Mouse (Mus musculus) testis, adult 2 months (tissue): ENCODE results near the gene Fis1. TPM values are rescaled to one million over a fixed set of nuclear protein-coding genes. Genes with fewer than 3 reads are reported as not detected.

Source experiments
- H3K27ac ChIP-seq: fragments of 200-500 bp; 2 replicates; pipeline ENCODE4 v1.5.1; 2012; ENCODE audit warnings: low read depth, low read length; ENCODE audit not compliant: control insufficient read depth, insufficient read depth
- H3K27me3 ChIP-seq: fragments of 200-500 bp; 2 replicates; pipeline ENCODE4 v1.6.1; 2012; ENCODE audit warnings: mild to moderate bottlenecking, low read length, moderate library complexity; ENCODE audit not compliant: control insufficient read depth, insufficient read depth
- H3K36me3 ChIP-seq: fragments of 200-500 bp; 2 replicates; pipeline ENCODE4 v1.6.1; 2012; ENCODE audit warnings: mild to moderate bottlenecking, low read length; ENCODE audit not compliant: control insufficient read depth, insufficient read depth
- H3K4me1 ChIP-seq: fragments of 200-500 bp; 2 replicates; pipeline ENCODE4 v1.6.1; 2012; ENCODE audit warnings: low read length; ENCODE audit not compliant: control insufficient read depth, insufficient read depth
- H3K4me3 ChIP-seq: fragments of 200-500 bp; 2 replicates; pipeline ENCODE4 v1.5.1; 2012; ENCODE audit warnings: low read depth, mild to moderate bottlenecking, low read length, moderate library complexity, mixed read lengths; ENCODE audit not compliant: control insufficient read depth
- CTCF ChIP-seq: fragments of 200-500 bp; IDR thresholded peaks from 2 replicates; pipeline ENCODE4 v1.5.1; 2012; ENCODE audit warnings: low read depth, mild to moderate bottlenecking, inconsistent platforms, low read length, moderate library complexity; ENCODE audit not compliant: control insufficient read depth, insufficient read depth, insufficient replicate concordance
- POLR2A ChIP-seq: fragments of 200-500 bp; IDR thresholded peaks from 2 replicates; pipeline ENCODE4 v1.6.1; 2012; ENCODE audit warnings: low read depth, mild to moderate bottlenecking, inconsistent platforms, low read length, moderate library complexity; ENCODE audit not compliant: control insufficient read depth
- polyA plus RNA-seq: library from polyadenylated mRNA; depleted of rRNA; stranded (reverse); fragments of >200 nt; gene quantifications from 2 replicates; pipeline ENCODE4 v1.2.3, GENCODE M21; 2012

Fis1 gene
- polyA plus RNA-seq, 1 experiment = 71.3 TPM

- H3K27me3 ChIP-seq = no peaks in the 10 kb centered on the region
- H3K36me3 ChIP-seq = no peaks in the 10 kb centered on the region; the same call in 1 of the 2 replicates
- H3K4me1 ChIP-seq = no peaks in the 10 kb centered on the region
- peak; percentile 54; the same call in 1 of the 2 replicates for TF ChIP-seq CTCF
- TF ChIP-seq POLR2A = no peak
- no peak overlapping the region for H3K4me3 ChIP-seq
- H3K27ac ChIP-seq = no peak overlapping the region
Measured at GRCm38 (mm10) chr5:136970703-136971102, 17.6 kb downstream of the Fis1 start.

DNA sequence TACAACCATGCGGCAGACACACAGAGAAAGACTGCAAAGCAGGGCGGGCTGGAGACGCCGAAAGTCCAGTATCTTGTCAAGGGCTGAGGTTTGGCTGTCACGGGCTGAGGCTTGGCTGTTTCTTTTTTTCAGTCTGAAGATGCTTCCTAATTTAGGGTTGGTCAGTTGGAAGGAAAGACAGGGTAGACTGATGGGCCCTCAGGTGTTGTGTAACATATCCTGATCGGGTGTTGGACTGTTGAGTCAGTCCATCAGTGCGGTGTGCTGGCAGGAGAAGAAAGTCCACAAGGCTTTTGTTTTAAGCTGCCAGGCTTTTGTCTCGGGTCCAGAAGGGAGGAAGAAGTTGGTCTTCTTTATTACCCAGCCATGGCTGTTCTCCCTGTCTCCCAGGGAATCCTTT lies 20.6 kb downstream of the Fis1 start:
- TF ChIP-seq POLR2A = no peak
- no peak for TF ChIP-seq CTCF
- Histone ChIP-seq H3K4me3 (no peak overlapping the region), H3K27me3 (no peaks in the 10 kb centered on the region), H3K36me3 (no peaks in the 10 kb centered on the region), H3K27ac (no peak overlapping the region), H3K4me1 (no peaks in the 10 kb centered on the region)

DNA sequence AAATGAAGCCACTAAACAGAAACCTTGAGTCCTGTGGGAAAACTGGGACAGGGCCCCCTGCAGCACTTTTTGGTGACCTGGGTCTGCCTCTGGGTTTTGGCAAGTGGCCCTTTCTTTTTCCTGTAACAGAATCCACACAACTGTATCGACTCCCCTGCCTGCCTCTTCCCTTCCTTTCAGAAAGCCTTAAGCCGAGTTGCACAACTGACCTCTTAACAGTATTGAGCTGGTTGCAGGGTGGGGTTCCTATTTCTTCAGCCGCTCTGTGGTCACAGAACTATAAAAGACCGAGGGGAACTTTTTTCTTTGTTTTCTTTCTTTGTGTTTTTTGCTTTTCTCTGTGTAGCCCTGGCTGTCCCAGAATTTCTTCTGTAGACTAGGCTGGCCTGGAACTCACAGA lies 24.7 kb downstream of the Fis1 start:
- Histone ChIP-seq H3K4me3 (no peak overlapping the region), H3K27me3 (no peaks in the 10 kb centered on the region)
- TF ChIP-seq POLR2A (no peak), CTCF (no peak)

GRCm38 (mm10) chr5:136979762-136980161 lies 26.7 kb downstream of the Fis1 start:
- Histone ChIP-seq H3K4me1 (0 out of 2 replicates have a peak, but pooled peaks cover 2% of the 10 kb centered on the region), H3K36me3 (no peaks in the 10 kb centered on the region; the same call in 1 of the 2 replicates), H3K27me3 (no peaks in the 10 kb centered on the region), H3K27ac (no peak overlapping the region), H3K4me3 (no peak overlapping the region)
- TF ChIP-seq POLR2A = no peak
- no peak for TF ChIP-seq CTCF

More for the DNA sequence above, 24.7 kb downstream of the Fis1 start:
- Histone ChIP-seq H3K27ac (no peak overlapping the region), H3K36me3 (no peaks in the 10 kb centered on the region), H3K4me1 (0 out of 2 replicates have a peak, but pooled peaks cover 2% of the 10 kb centered on the region)

- no peaks in the 10 kb centered on the region for H3K27me3 ChIP-seq
- peaks cover 2% of the 10 kb centered on the region; the same call in 1 of the 2 replicates for H3K4me1 ChIP-seq
- H3K36me3 ChIP-seq = no peaks in the 10 kb centered on the region; the same call in 1 of the 2 replicates
- H3K4me3 ChIP-seq = no peak overlapping the region
- TF ChIP-seq POLR2A (no peak), CTCF (no peak)
- no peak overlapping the region for H3K27ac ChIP-seq
Measured at GRCm38 (mm10) chr5:136980974-136981373, 27.9 kb downstream of the Fis1 start.

GRCm38 (mm10) chr5:136982338-136982930 lies 29.4 kb downstream of the Fis1 start:
- Histone ChIP-seq H3K36me3 (no peaks in the 10 kb centered on the region; the same call in 1 of the 2 replicates), H3K4me1 (peaks cover 7% of the 10 kb centered on the region), H3K27me3 (no peaks in the 10 kb centered on the region), H3K27ac (no peak overlapping the region), H3K4me3 (no peak overlapping the region)
- peak; percentile 52; the same call in 1 of the 2 replicates for TF ChIP-seq CTCF
- no peak for TF ChIP-seq POLR2A

DNA sequence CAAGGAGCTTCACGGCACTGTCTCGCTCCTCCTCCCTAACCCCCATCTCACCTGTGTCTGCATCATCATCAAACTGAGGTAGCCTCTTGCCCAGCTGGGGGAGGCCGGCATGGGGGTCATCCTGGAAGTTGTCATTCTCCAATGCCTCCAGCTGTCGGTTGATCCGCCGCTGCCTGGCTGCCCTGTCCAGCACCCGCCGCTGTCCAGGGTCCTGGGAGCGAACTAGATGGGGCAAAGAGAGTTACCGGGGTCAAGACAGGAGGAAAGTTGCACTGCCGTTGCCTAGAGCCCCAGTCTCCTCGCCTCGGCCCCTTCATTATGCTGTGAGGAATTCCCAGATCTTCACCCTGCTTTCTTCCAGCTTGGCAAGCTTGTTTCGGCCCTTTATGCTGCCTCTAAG lies 31.8 kb downstream of the Fis1 start:
- Histone ChIP-seq H3K27ac (no peak overlapping the region), H3K36me3 (no peaks in the 10 kb centered on the region; the same call in 1 of the 2 replicates), H3K4me1 (peaks cover 15% of the 10 kb centered on the region), H3K4me3 (no peak overlapping the region), H3K27me3 (no peaks in the 10 kb centered on the region)
- TF ChIP-seq CTCF = no peak
- TF ChIP-seq POLR2A = no peak
